ENCODE assay signal across 19 mouse cellular contexts in the genomic region with DNA sequence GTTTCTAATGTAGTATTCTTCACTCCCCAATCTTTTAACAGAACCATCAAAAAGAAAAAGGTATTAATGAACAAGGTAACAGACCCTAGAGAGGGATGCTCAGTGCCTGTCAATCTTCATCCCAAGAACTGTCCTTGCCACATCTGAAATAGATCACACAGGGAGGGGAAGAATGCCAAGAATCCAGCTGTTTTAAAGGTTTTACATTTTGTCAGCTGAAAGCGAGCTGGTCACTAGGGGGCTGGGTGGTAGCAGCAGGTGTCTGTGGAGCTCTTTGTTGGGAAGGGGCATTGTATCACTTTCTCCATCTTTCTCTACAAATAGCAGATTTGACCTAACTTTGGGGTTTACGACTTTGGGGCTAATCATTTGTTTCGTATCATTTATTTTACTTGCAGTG.
"Had no signal": no experiment of that assay in that cellular context is flagged by ENCODE, and none has a peak within 500 bp of the region (broad histone marks: within the 10 kb centered on the region; RNA-seq: fewer than 3 reads in every experiment).

No protein-coding gene starts in this region.

- H3K4me3 ChIP-seq: liver, embryonic 12.5 days; megakaryocyte, embryonic 14.5 days; midbrain, embryonic 10.5 days; midbrain, embryonic 13.5 days; midbrain, embryonic 15.5 days; myocyte; neural tube, embryonic 12.5 days; stomach, embryonic 15.5 days had no signal

- ATAC-seq: liver, embryonic 12.5 days; midbrain, embryonic 13.5 days; midbrain, embryonic 15.5 days had no signal

- H3K4me1 ChIP-seq: midbrain, embryonic 13.5 days; midbrain, embryonic 15.5 days had no signal

- H3K4me2 ChIP-seq: liver, embryonic 12.5 days; lung, embryonic 14.5 days; midbrain, embryonic 13.5 days; midbrain, embryonic 15.5 days; neural tube, embryonic 12.5 days; stomach, embryonic 15.5 days had no signal

- H3K9me3 ChIP-seq: liver, embryonic 12.5 days; megakaryocyte, embryonic 14.5 days; midbrain, embryonic 10.5 days; midbrain, embryonic 13.5 days; midbrain, embryonic 15.5 days; neural tube, embryonic 12.5 days; stomach, embryonic 15.5 days had no signal

- H3K27ac ChIP-seq: liver, embryonic 12.5 days; liver, embryonic 14.5 days; midbrain, embryonic 10.5 days; midbrain, embryonic 13.5 days; midbrain, embryonic 15.5 days; neural tube, embryonic 12.5 days; stomach, embryonic 15.5 days; stomach, postnatal 0 days had no signal

- H3K27me3 ChIP-seq: liver, embryonic 12.5 days; megakaryocyte, embryonic 14.5 days; midbrain, embryonic 13.5 days; midbrain, embryonic 15.5 days; neural tube, embryonic 12.5 days; stomach, embryonic 15.5 days had no signal

- H3K36me3 ChIP-seq: midbrain, embryonic 10.5 days; midbrain, embryonic 13.5 days; midbrain, embryonic 15.5 days; neural tube, embryonic 12.5 days; stomach, embryonic 15.5 days had no signal

- H3K9ac ChIP-seq: liver, embryonic 12.5 days; liver, embryonic 14.5 days; lung, embryonic 14.5 days; midbrain, embryonic 13.5 days; midbrain, embryonic 15.5 days; neural tube, embryonic 12.5 days; stomach, embryonic 15.5 days had no signal

- DNase-seq: lung, adult 18-20 months; lung, embryonic 14.5 days; lung, postnatal 10 days; lung, postnatal 4 days; retina, postnatal 1 day; right cerebral cortex, adult 18-20 months; thymus, adult 2 months; thymus, postnatal 25 days; thymus, postnatal 4 days had no signal
